Mouse (Mus musculus) bone marrow, adult 2 months (tissue): ENCODE measurements around the gene H1foo.

Experiments used
- CTCF ChIP-seq: fragments of 200-500 bp; IDR thresholded peaks from 2 replicates; pipeline ENCODE4 v1.5.1; 2011; ENCODE audit warnings: low read length, control low read depth; ENCODE audit not compliant: control insufficient read depth, insufficient read depth
- POLR2A ChIP-seq: fragments of 200-500 bp; IDR thresholded peaks from 2 replicates; pipeline ENCODE4 v1.6.1; 2011; ENCODE audit warnings: low read depth, mild to moderate bottlenecking, control low read depth, low read length, borderline replicate concordance; ENCODE audit not compliant: control insufficient read depth

DNA sequence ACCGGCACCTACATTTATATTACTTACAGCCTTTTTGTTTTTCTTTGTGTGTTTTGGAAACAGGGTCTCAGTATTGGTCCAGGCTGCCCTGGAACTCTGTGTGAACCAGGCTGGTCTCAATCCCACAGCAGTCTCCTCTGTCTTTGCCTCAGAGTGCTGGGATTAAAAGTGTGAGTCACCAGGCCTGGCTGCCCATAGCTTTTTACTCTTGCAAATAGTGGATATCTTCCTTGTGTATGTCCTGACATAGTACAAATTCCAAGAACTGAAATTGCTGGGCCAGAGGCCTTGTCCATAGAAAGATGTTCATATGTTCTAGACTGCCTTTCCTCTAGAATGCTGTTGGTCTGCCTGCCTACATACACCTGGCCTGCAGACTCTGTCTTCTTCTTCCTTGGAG lies 48.4 kb upstream of the H1foo start:
- TF ChIP-seq CTCF (no peak), POLR2A (no peak)
